Mouse (Mus musculus) MEL (cell line): ENCODE data around the gene Ifi47. TPM values are rescaled to one million over a fixed set of nuclear protein-coding genes. Genes with fewer than 3 reads are reported as not detected.

Experiments
- DNase-seq: peaks from one replicate; pipeline ENCODE4 v3.0.0; 2011; ENCODE audit warnings: low read depth, low spot score
- H3K27ac ChIP-seq: 2 replicates; pipeline ENCODE4 v1.5.1; 2012; ENCODE audit warnings: low read depth, mild to moderate bottlenecking, control low read depth, low read length, moderate library complexity; ENCODE audit not compliant: control insufficient read depth
- H3K27me3 ChIP-seq, 2 experiments: fragments of 150-350 bp in 1 of 2; sonication (generic) in 1 of 2; 2 replicates each; pipeline ENCODE4 v1.6.1; 2012; ENCODE audit warnings: low read length in 2 of 2, mild to moderate bottlenecking in 2 of 2, improper control_type of control experiment in 1 of 2, moderate library complexity in 1 of 2; ENCODE audit not compliant: insufficient read depth in 2 of 2, control insufficient read depth in 1 of 2
- H3K36me3 ChIP-seq, 2 experiments: 2 replicates each; pipeline ENCODE4 v1.6.1; 2012 to 2014; ENCODE audit warnings: low read length in 2 of 2, improper control_type of control experiment in 1 of 2, inconsistent platforms in 1 of 2, mild to moderate bottlenecking in 1 of 2; ENCODE audit not compliant: insufficient read depth in 2 of 2, control insufficient read depth in 1 of 2
- H3K4me1 ChIP-seq, 2 experiments: fragments of 150-350 bp in 1 of 2; sonication (generic) in 1 of 2; 2 replicates each; pipeline ENCODE4 v1.6.1; 2012; ENCODE audit warnings: low read length in 2 of 2, improper control_type of control experiment in 1 of 2, mild to moderate bottlenecking in 1 of 2; ENCODE audit not compliant: insufficient read depth in 2 of 2, control insufficient read depth in 1 of 2
- H3K4me3 ChIP-seq, 2 experiments: fragments of 150-350 bp in 1 of 2; sonication (generic) in 1 of 2; 2 replicates each; pipeline ENCODE4 v1.5.1; 2012; ENCODE audit warnings: low read depth in 2 of 2, low read length in 2 of 2, mild to moderate bottlenecking in 2 of 2, moderate library complexity in 2 of 2, control low read depth in 1 of 2, improper control_type of control experiment in 1 of 2; ENCODE audit not compliant: control insufficient read depth in 1 of 2, insufficient read depth in 1 of 2
- H3K79me2 ChIP-seq: 2 replicates; pipeline ENCODE4 v1.6.1; 2012; ENCODE audit warnings: mild to moderate bottlenecking, low read length, moderate library complexity; ENCODE audit not compliant: control insufficient read depth, poor library complexity, insufficient read depth
- H3K9ac ChIP-seq: 2 replicates; pipeline ENCODE4 v1.6.1; 2012; ENCODE audit warnings: low read depth, mild to moderate bottlenecking, control low read depth, low read length, moderate library complexity; ENCODE audit not compliant: control insufficient read depth, poor library complexity, severe bottlenecking
- H3K9me3 ChIP-seq: fragments of 150-350 bp; sonication (generic); replicated peaks from 2 replicates; pipeline ENCODE4 v1.6.1; 2012; ENCODE audit warnings: mild to moderate bottlenecking, low read length, improper control_type of control experiment, moderate library complexity; ENCODE audit not compliant: insufficient read depth
- BHLHE40 ChIP-seq: IDR thresholded peaks from 2 replicates; pipeline ENCODE4 v1.6.1; 2012; ENCODE audit warnings: low read depth, mild to moderate bottlenecking, inconsistent platforms, low read length, improper control_type of control experiment, borderline replicate concordance
- CHD1 ChIP-seq: IDR thresholded peaks from 2 replicates; pipeline ENCODE4 v1.6.1; 2012; ENCODE audit warnings: low read depth, mild to moderate bottlenecking, inconsistent platforms, low read length, improper control_type of control experiment
- CHD2 ChIP-seq: IDR thresholded peaks from 2 replicates; pipeline ENCODE4 v1.6.1; 2011; ENCODE audit warnings: low read length, improper control_type of control experiment
- CTCF ChIP-seq, 3 experiments: IDR thresholded peaks in 2 of 3; conservative IDR thresholded peaks in 1 of 3; 2 replicates each; pipeline ENCODE4 v1.5.1; 2011 to 2012; ENCODE audit warnings: low read length in 3 of 3, low read depth in 2 of 3, mild to moderate bottlenecking in 2 of 3, improper control_type of control experiment in 1 of 3, inconsistent platforms in 1 of 3, mixed read lengths in 1 of 3, moderate library complexity in 1 of 3; ENCODE audit not compliant: control insufficient read depth in 1 of 3, insufficient read depth in 1 of 3, poor library complexity in 1 of 3, severe bottlenecking in 1 of 3
- E2F4 ChIP-seq: IDR thresholded peaks from 2 replicates; pipeline ENCODE4 v1.6.1; 2011; ENCODE audit warnings: low read depth, low read length, improper control_type of control experiment, borderline replicate concordance
- EP300 ChIP-seq, 2 experiments: IDR thresholded peaks; 2 replicates each; pipeline ENCODE4 v1.6.1; 2011; ENCODE audit warnings: improper control_type of control experiment in 2 of 2, low read length in 2 of 2, low read depth in 1 of 2, mild to moderate bottlenecking in 1 of 2
- ETS1 ChIP-seq: IDR thresholded peaks from 2 replicates; pipeline ENCODE4 v1.6.1; 2012; ENCODE audit warnings: low read depth, mild to moderate bottlenecking, inconsistent platforms, low read length, improper control_type of control experiment, moderate library complexity
- GATA1 ChIP-seq: IDR thresholded peaks from 2 replicates; pipeline ENCODE4 v1.6.1; 2011; ENCODE audit warnings: low read depth, low read length, improper control_type of control experiment
- HCFC1 ChIP-seq: IDR thresholded peaks from 2 replicates; pipeline ENCODE4 v1.6.1; 2012; ENCODE audit warnings: low read depth, mild to moderate bottlenecking, inconsistent platforms, low read length, improper control_type of control experiment, moderate library complexity
- JUND ChIP-seq: IDR thresholded peaks from 2 replicates; pipeline ENCODE4 v1.6.1; 2011; ENCODE audit warnings: low read depth, mild to moderate bottlenecking, improper control_type of control experiment, low read length
- KAT2A ChIP-seq: conservative IDR thresholded peaks from 2 replicates; pipeline ENCODE4 v1.6.1; 2012; ENCODE audit warnings: low read depth, low read length, improper control_type of control experiment, inconsistent platforms
- MAFK ChIP-seq: IDR thresholded peaks from 2 replicates; pipeline ENCODE4 v1.6.1; 2011; ENCODE audit warnings: low read depth, mild to moderate bottlenecking, low read length, improper control_type of control experiment, borderline replicate concordance
- MAX ChIP-seq: IDR thresholded peaks from 2 replicates; pipeline ENCODE4 v1.6.1; 2011; ENCODE audit warnings: low read length, improper control_type of control experiment
- MEF2A ChIP-seq: IDR thresholded peaks from 2 replicates; pipeline ENCODE4 v1.6.1; 2014; ENCODE audit warnings: low read depth, mild to moderate bottlenecking, inconsistent platforms, low read length, improper control_type of control experiment; ENCODE audit not compliant: poor library complexity, insufficient replicate concordance, severe bottlenecking; ENCODE audit errors: extremely low read depth
- MXI1 ChIP-seq: IDR thresholded peaks from 2 replicates; pipeline ENCODE4 v1.6.1; 2011; ENCODE audit warnings: mild to moderate bottlenecking, low read depth, low read length, improper control_type of control experiment
- MYC ChIP-seq: IDR thresholded peaks from 2 replicates; pipeline ENCODE4 v1.6.1; 2011; ENCODE audit warnings: low read depth, mild to moderate bottlenecking, low read length, improper control_type of control experiment, moderate library complexity
- NRF1 ChIP-seq: IDR thresholded peaks from 2 replicates; pipeline ENCODE4 v1.6.1; 2014; ENCODE audit warnings: low read depth, mild to moderate bottlenecking, inconsistent platforms, low read length, improper control_type of control experiment, moderate library complexity; ENCODE audit not compliant: poor library complexity, insufficient read depth, severe bottlenecking
- RAD21 ChIP-seq: IDR thresholded peaks from 2 replicates; pipeline ENCODE4 v1.6.1; 2011; ENCODE audit warnings: mild to moderate bottlenecking, low read depth, low read length, improper control_type of control experiment
- RCOR1 ChIP-seq: IDR thresholded peaks from 2 replicates; pipeline ENCODE4 v1.6.1; 2012; ENCODE audit warnings: low read depth, mild to moderate bottlenecking, inconsistent platforms, low read length, improper control_type of control experiment
- SIN3A ChIP-seq: IDR thresholded peaks from 2 replicates; pipeline ENCODE4 v1.6.1; 2012; ENCODE audit warnings: low read length, improper control_type of control experiment, inconsistent platforms
- SMC3 ChIP-seq: IDR thresholded peaks from 2 replicates; pipeline ENCODE4 v1.6.1; 2011; ENCODE audit warnings: low read depth, low read length, improper control_type of control experiment
- TAL1 ChIP-seq: IDR thresholded peaks from 2 replicates; pipeline ENCODE4 v1.6.1; 2012; ENCODE audit warnings: mild to moderate bottlenecking, inconsistent platforms, low read length, moderate library complexity, mixed read lengths
- TCF12 ChIP-seq: IDR thresholded peaks from 2 replicates; pipeline ENCODE4 v1.6.1; 2014; ENCODE audit warnings: low read depth, mild to moderate bottlenecking, inconsistent platforms, low read length, improper control_type of control experiment, moderate library complexity
- UBTF ChIP-seq: IDR thresholded peaks from 2 replicates; pipeline ENCODE4 v1.6.1; 2012; ENCODE audit warnings: low read depth, mild to moderate bottlenecking, inconsistent platforms, low read length, improper control_type of control experiment, moderate library complexity, borderline replicate concordance; ENCODE audit not compliant: insufficient read depth
- USF2 ChIP-seq, 2 experiments: IDR thresholded peaks; 2 replicates each; pipeline ENCODE4 v1.6.1; 2011 to 2012; ENCODE audit warnings: improper control_type of control experiment in 2 of 2, low read length in 2 of 2, borderline replicate concordance in 1 of 2, inconsistent platforms in 1 of 2, low read depth in 1 of 2, mild to moderate bottlenecking in 1 of 2; ENCODE audit not compliant: insufficient read depth in 1 of 2
- ZKSCAN1 ChIP-seq: IDR thresholded peaks from 2 replicates; pipeline ENCODE4 v1.6.1; 2012; ENCODE audit warnings: low read depth, mild to moderate bottlenecking, inconsistent platforms, low read length, improper control_type of control experiment, moderate library complexity
- ZMIZ1 ChIP-seq: IDR thresholded peaks from 2 replicates; pipeline ENCODE4 v1.6.1; 2012; ENCODE audit warnings: low read depth, mild to moderate bottlenecking, inconsistent platforms, low read length, improper control_type of control experiment, moderate library complexity
- ZNF384 ChIP-seq: IDR thresholded peaks from 2 replicates; pipeline ENCODE4 v1.6.1; 2012; ENCODE audit warnings: low read depth, mild to moderate bottlenecking, inconsistent platforms, low read length, improper control_type of control experiment
- polyA plus RNA-seq, 2 experiments: library from polyadenylated mRNA; stranded (reverse) in 1 of 2; unstranded in 1 of 2; fragments of >175 nt in 1 of 2; fragments of >200 nt in 1 of 2; gene quantifications; 2 replicates each; pipeline versions ENCODE4 v1.2.1 to v1.2.4; 2012; ENCODE audit warnings: low replicate concordance in 2 of 2, low read depth in 1 of 2; ENCODE audit not compliant: insufficient read length in 2 of 2, insufficient read depth in 1 of 2, missing spikeins in 1 of 2
- total RNA-seq: library from RNA; depleted of rRNA; stranded (reverse); fragments of 300-350 nt; gene quantifications from 2 replicates; pipeline ENCODE4 v1.2.3, GENCODE M21; 2012

Ifi47 gene
- total and polyA plus RNA-seq, 3 experiments = 26.4 to 35.2 TPM; not detected in 1

DNA sequence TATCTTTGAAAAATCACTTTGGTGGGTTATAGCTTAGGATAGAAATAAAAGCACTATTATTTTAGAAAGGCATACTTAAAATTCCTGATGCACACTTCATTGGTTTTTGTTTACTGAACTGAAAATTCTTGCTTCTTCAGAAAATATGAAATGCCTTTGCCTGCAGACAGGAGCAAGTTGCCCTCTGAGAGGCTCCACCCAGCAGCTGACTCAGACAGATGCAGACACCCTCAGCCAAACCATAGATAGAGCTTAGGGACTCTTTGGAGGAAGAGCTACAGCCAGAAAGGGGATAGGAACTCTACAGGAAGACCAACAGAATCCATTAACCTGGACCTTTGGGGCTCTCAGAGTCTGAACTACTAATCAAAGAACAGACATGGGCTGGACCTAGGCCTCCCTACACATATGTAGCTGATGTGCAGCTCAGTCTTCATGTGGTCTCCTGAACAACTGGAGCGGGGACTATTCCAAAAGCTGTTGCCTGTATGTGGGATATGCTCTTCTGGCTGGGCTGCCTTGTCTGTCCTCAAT is 15.7 kb downstream of the Ifi47 start:
- no peak overlapping the region for H3K4me3 ChIP-seq
- peaks cover 42 to 47% of the 10 kb centered on the region in 2 experiments for H3K4me1 ChIP-seq
- peak overlapping the region; percentile 66 for H3K27ac ChIP-seq
- H3K9ac ChIP-seq = peak overlapping the region; percentile 1
- TF ChIP-seq MAX (0 out of 2 replicates have a peak, but pooled peaks have one; percentile 12), EP300 (IDR thresholded peaks at IDR 0.05; ENCODE audit: low read depth in 1 of 2, low read length in 2 of 2) (0 out of 4 replicates have a peak, but pooled peaks of 1 of the 2 experiments have one; percentile 12), ETS1 (peak; percentile 54; the same call in 1 of the 2 replicates), MAFK (no peak), TCF12 (0 out of 2 replicates have a peak, but pooled peaks have one; percentile 6), GATA1 (0 out of 2 replicates have a peak, but pooled peaks have one; percentile 5)
- no peaks in the 10 kb centered on the region for H3K9me3 ChIP-seq
- no peaks in the 10 kb centered on the region for H3K27me3 ChIP-seq
- H3K36me3 ChIP-seq = peaks cover 6 to 50% of the 10 kb centered on the region in 2 experiments; a peak in 3 of 4 replicates
- peak; percentile 63 for DNase-seq
- H3K79me2 ChIP-seq = no peaks in the 10 kb centered on the region

DNA sequence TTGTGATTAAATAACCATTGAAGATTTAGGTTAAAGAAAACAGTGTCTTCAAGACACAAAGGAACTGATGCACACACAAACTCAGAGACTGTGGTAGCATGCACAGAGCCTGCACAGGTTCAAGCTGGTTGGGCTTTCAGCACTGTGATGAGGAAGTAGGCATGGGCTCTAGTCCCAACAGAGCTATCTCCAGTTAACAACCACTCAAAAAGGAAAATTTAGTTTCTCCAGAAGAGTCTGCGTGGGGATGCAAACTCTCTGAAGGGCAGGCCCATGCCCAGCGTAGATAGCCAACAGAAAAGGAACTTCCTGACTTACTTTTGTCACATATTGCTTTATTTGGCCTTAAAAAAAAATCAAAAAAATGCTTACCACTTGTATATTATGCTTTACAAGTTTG is 16.4 kb downstream of the Ifi47 start:
- no peaks in the 10 kb centered on the region for H3K9me3 ChIP-seq
- H3K4me1 ChIP-seq = peaks cover 36 to 44% of the 10 kb centered on the region in 2 experiments
- no peaks in the 10 kb centered on the region for H3K27me3 ChIP-seq
- peak; percentile 87 for DNase-seq
- H3K27ac ChIP-seq = peak overlapping the region; percentile 66
- no peak overlapping the region for H3K4me3 ChIP-seq
- H3K79me2 ChIP-seq = no peaks in the 10 kb centered on the region
- no peak overlapping the region; the same call in 1 of the 2 replicates for H3K9ac ChIP-seq
- peaks cover 6 to 47% of the 10 kb centered on the region in 2 experiments; a peak in 3 of 4 replicates for H3K36me3 ChIP-seq
- no peak for TF ChIP-seq CHD2
- no peak for TF ChIP-seq ZMIZ1
- peak; percentile 61; the same call in 1 of the 2 replicates for TF ChIP-seq MXI1
- peak; percentile 57 to 70 for TF ChIP-seq EP300 (IDR thresholded peaks at IDR 0.05; ENCODE audit: low read depth in 1 of 2, low read length in 2 of 2)
- TF ChIP-seq CTCF (IDR thresholded peaks at IDR 0.05 in 2 of 3, conservative IDR thresholded peaks at IDR 0.05 in 1 of 3; ENCODE audit: control insufficient read depth in 1 of 3, insufficient read depth in 1 of 3, low read depth in 2 of 3, low read length in 3 of 3, poor library complexity in 1 of 3, severe bottlenecking in 1 of 3) = no peak
- TF ChIP-seq TAL1 = no peak
- no peak for TF ChIP-seq JUND
- no peak for TF ChIP-seq SMC3
- TF ChIP-seq TCF12 = no peak
- TF ChIP-seq BHLHE40 = no peak
- no peak for TF ChIP-seq GATA1
- TF ChIP-seq UBTF = no peak
- no peak for TF ChIP-seq ZKSCAN1
- no peak for TF ChIP-seq CHD1
- TF ChIP-seq MAFK = no peak
- TF ChIP-seq KAT2A = no peak
- TF ChIP-seq MYC = 0 out of 2 replicates have a peak, but pooled peaks have one; percentile 43
- TF ChIP-seq ZNF384 = 0 out of 2 replicates have a peak, but pooled peaks have one; percentile 47
- no peak for TF ChIP-seq RAD21
- TF ChIP-seq NRF1 = peak; percentile 31; the same call in 1 of the 2 replicates
- TF ChIP-seq USF2 (IDR thresholded peaks at IDR 0.05; ENCODE audit: borderline replicate concordance in 1 of 2, insufficient read depth in 1 of 2, low read depth in 1 of 2, low read length in 2 of 2) = no peak
- TF ChIP-seq RCOR1 = peak; percentile 33; the same call in 1 of the 2 replicates
- no peak for TF ChIP-seq MEF2A
- TF ChIP-seq MAX = peak; percentile 10; the same call in 1 of the 2 replicates
- TF ChIP-seq E2F4 = no peak
- peak; percentile 35; the same call in 1 of the 2 replicates for TF ChIP-seq SIN3A
- TF ChIP-seq HCFC1 = no peak
